Mouse (Mus musculus) C2C12 (cell line): ENCODE measurements at regions not wholly inside any gene's neighbourhood (a gene's known extent, or its start where the extent isn't known, plus 50 kb on each side); places are given as distances from the start of the nearest gene placed in this dataset.

Experiments
- H3K27me3 ChIP-seq: one replicate; pipeline ENCODE4 v1.6.1; 2011; ENCODE audit not compliant: control insufficient read depth, insufficient read depth, insufficient read length
- H3K36me3 ChIP-seq: one replicate; pipeline ENCODE4 v1.6.1; 2011; ENCODE audit not compliant: control insufficient read depth, insufficient read depth
- H3K4me3 ChIP-seq: one replicate; pipeline ENCODE4 v1.5.1; 2011; ENCODE audit warnings: mild to moderate bottlenecking, control low read depth; ENCODE audit not compliant: poor library complexity, insufficient read depth, severe bottlenecking
- H3K79me2 ChIP-seq: one replicate; pipeline ENCODE4 v1.6.1; 2011; ENCODE audit not compliant: control insufficient read depth, insufficient read depth
- H3K79me3 ChIP-seq: one replicate; pipeline ENCODE4 v1.6.1; 2011; ENCODE audit warnings: low read depth, control low read depth
- H3ac ChIP-seq: one replicate; pipeline ENCODE3; 2011; ENCODE audit warnings: low read depth; ENCODE audit not compliant: control insufficient read depth, insufficient read length
- CEBPB ChIP-seq: IDR thresholded peaks from one replicate; pipeline ENCODE4 v1.6.1; 2011; ENCODE audit warnings: low read depth, mild to moderate bottlenecking, control low read depth, moderate library complexity
- CTCF ChIP-seq: IDR thresholded peaks from one replicate; pipeline ENCODE4 v1.5.1; 2011; ENCODE audit not compliant: control insufficient read depth, insufficient read depth, insufficient read length
- FOSL1 ChIP-seq: IDR thresholded peaks from one replicate; pipeline ENCODE4 v1.8.0; 2011; ENCODE audit warnings: mild to moderate bottlenecking, low read length; ENCODE audit not compliant: poor library complexity, insufficient read depth, severe bottlenecking
- MAX ChIP-seq: IDR thresholded peaks from one replicate; pipeline ENCODE4 v1.6.1; 2011; ENCODE audit warnings: mild to moderate bottlenecking, control low read depth
- MYOD1 ChIP-seq: IDR thresholded peaks from one replicate; pipeline ENCODE4 v1.6.1; 2011; ENCODE audit warnings: low read depth; ENCODE audit not compliant: control insufficient read depth, insufficient read length
- MYOG ChIP-seq: IDR thresholded peaks from one replicate; pipeline ENCODE4 v1.6.1; 2011; ENCODE audit not compliant: control insufficient read depth, insufficient read length; ENCODE audit errors: extremely low read depth
- USF1 ChIP-seq: IDR thresholded peaks from one replicate; pipeline ENCODE4 v1.6.1; 2011; ENCODE audit warnings: low read depth, mild to moderate bottlenecking, control low read depth, moderate library complexity

DNA sequence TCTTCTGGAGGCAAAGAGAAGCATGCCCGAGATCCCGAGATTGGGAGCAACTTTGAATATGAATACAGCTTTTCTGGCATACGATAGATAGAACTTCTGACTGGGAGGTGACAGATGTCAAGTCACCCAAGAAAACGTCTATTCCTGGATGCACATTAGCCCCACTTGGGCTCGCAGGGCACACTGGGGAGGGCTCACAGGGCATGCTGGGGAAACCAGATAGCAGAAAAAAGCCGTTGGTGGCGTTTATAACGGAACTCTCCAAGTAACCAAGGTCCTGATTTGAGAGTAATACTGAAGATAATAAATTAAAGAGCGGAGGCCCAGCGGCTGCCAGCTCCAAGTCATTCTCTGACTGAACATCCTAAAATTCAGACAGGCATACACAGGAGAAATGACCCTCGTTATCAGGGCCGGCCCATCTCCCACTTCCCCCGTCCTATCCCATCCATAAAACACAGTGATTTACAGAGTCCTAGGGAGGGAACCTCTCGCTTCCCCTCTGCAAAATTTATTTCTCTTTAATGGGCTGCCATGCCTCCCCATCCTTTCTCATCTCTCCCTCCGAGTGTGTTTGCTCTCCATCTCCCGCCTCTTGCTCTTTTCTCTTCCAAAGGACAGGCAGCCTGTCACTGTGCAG, 325.3 kb downstream of the Sox9 start:
- no peak overlapping the region for H3K4me3 ChIP-seq
- H3K27me3 ChIP-seq: no peaks in the 10 kb centered on the region
- no peak overlapping the region for H3ac ChIP-seq
- H3K79me2 ChIP-seq: no peaks in the 10 kb centered on the region
- no peaks in the 10 kb centered on the region for H3K36me3 ChIP-seq
- no peak for TF ChIP-seq MYOD1
- no peak for TF ChIP-seq USF1
- no peak for TF ChIP-seq FOSL1
- no peak for TF ChIP-seq CTCF
- no peak for TF ChIP-seq MAX
- TF ChIP-seq MYOG: no peak
- H3K79me3 ChIP-seq: no peaks in the 10 kb centered on the region

DNA sequence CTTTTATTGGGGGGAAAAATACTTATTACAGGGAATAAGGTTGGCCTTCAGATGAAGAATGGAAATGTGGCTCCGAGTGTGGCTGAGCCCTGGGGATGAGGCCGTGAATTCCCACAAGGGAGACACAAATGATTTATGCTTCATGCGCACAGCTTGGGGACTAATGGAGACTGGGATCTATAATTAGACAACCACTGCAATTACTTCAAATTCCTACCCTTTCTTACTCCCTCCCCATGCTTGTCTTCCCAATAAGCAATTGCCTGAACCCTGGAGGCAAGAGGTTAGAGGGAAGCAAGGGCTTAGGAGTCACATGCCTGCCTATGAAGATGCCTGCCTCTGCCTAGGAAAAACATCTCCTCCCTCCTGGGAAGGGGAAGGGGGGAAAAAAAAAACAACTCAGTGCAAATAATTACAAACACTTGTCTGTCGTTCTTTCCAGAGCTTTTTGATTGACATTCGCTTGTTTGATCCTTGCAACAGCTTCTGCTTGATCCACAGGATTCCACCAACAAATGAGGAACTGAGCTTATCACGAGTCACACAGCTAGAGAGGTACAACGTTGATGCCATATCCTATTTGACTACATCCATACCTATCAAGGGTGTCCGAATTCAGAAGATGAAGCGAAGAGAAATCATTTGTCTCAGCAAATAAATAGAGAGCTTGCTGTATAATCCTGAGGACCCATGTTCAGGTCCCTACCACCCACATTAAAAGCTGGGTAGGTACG, 326.1 kb downstream of the Sox9 start:
- Histone ChIP-seq H3K27me3 (no peaks in the 10 kb centered on the region), H3K79me3 (no peaks in the 10 kb centered on the region), H3K36me3 (no peaks in the 10 kb centered on the region), H3K4me3 (no peak overlapping the region), H3K79me2 (no peaks in the 10 kb centered on the region), H3ac (no peak overlapping the region)
- TF ChIP-seq MYOD1 (no peak), CTCF (no peak), FOSL1 (no peak), CEBPB (no peak), MYOG (no peak), USF1 (no peak), MAX (no peak)

DNA sequence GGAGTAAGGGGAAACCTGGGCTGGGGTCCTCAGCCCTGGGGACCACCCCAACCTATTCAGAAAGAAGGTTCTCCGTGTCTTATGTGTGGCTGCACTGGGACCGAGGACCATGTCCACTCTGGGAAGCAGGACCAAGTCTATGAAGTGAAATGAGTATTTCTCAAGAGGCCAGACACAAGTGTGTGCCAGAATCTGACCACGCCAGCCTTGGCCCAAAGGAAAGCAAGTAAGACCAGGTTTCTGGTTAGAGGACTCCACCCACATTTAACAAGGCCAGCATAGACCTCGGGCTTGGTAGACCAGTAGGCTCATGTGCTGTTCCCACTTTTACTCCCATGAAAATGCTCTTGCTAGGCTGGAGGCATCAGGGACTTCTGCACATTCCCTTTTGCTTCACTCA, 327.1 kb downstream of the Sox9 start:
- H3K36me3 ChIP-seq: no peaks in the 10 kb centered on the region
- no peak overlapping the region for H3K4me3 ChIP-seq
- TF ChIP-seq CTCF (no peak), USF1 (no peak), CEBPB (no peak), MYOD1 (no peak), MYOG (no peak), FOSL1 (no peak), MAX (no peak)
- H3ac ChIP-seq: no peak overlapping the region
- no peaks in the 10 kb centered on the region for H3K27me3 ChIP-seq
- H3K79me3 ChIP-seq: no peaks in the 10 kb centered on the region
- H3K79me2 ChIP-seq: no peaks in the 10 kb centered on the region

DNA sequence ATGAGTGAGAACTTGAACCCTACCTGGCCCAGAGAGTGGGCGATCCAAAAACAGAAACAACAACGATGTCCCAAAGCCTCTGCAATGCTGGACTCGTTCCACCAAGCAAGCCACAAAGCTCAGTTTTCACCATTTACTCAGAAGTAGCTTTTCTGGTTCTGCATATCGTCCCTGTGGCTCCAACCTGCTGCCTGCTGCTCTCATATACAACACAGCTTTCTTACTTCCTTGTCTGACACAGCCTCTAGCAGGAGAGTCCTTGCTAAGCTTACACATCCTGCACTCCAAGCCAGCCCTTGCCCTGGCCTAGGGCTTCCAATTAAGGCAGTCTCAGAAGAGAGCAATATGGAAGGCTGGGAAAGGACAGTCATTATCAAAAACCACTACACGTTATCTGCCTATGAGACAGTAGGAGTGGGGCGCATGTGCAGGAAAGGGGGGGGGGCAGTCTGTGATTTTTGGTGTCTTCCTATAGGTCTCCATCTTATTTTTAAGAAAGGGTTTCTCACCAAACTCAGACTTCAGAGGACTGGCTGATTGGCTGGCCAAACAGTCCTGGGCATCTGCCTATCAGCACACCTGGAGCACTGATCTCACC, 331.3 kb downstream of the Sox9 start:
- no peaks in the 10 kb centered on the region for H3K79me3 ChIP-seq
- TF ChIP-seq USF1: no peak
- no peak overlapping the region for H3ac ChIP-seq
- H3K4me3 ChIP-seq: no peak overlapping the region
- H3K27me3 ChIP-seq: no peaks in the 10 kb centered on the region
- H3K36me3 ChIP-seq: no peaks in the 10 kb centered on the region
- no peaks in the 10 kb centered on the region for H3K79me2 ChIP-seq

DNA sequence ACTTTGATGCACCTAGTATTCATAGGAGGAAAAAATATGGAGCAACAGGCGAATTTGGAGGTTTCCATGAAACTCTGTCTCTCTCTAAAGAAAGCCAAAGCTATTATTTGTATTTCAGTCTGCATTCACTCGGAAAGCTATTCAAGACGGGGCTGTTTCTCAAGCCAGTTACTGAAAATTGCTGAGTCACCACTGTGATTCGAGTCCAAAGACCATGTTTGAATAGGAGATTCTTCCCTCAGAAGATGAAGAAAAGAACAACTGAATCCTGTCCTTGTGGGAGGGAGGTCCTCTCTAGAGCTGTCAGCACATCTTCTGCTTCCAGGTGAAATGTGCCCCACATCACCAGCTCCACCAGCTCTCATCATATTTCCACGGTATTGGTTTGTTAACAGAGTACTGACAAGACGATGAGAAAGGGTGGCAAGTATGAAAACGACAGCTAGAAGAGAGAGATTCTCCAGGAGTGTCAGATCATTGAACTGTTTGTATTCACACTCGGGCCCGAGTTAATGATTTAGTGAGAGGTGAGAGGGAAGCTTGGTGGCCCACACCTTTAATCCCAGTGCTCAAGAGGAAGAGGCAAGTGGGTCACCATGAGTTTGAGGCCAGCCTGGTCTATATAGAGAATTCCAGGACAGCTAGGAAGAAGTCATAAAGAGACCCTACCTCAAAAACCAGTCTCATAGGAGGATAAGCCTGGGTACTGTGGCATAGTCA, 335.3 kb downstream of the Sox9 start:
- Histone ChIP-seq H3K36me3 (no peaks in the 10 kb centered on the region), H3K4me3 (no peak overlapping the region), H3K27me3 (no peaks in the 10 kb centered on the region), H3ac (no peak overlapping the region), H3K79me2 (no peaks in the 10 kb centered on the region), H3K79me3 (no peaks in the 10 kb centered on the region)
- no peak for TF ChIP-seq USF1
- no peak for TF ChIP-seq MAX
- no peak for TF ChIP-seq MYOD1
- TF ChIP-seq CTCF: no peak
- no peak for TF ChIP-seq MYOG
- TF ChIP-seq FOSL1: no peak
- no peak for TF ChIP-seq CEBPB

DNA sequence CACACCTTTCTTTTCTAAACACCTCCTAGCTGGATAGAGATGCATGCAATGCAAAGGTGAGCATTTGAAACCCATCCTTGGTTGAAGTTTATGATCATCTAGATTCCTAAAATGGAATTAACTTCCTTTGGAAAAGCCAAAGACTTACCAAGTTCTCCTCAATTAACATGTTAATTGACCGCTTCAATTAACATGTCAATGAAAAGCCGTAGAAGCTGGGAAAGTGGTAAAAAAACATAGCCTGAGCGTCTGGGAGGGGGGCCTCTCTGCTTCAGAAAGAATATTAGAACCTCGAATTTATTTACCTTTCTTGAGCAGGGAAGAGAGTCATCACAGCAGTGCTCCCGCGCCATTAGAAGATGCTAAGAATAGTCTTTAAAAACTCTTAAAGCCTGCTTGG, 338.5 kb downstream of the Sox9 start:
- no peaks in the 10 kb centered on the region for H3K36me3 ChIP-seq
- no peaks in the 10 kb centered on the region for H3K79me2 ChIP-seq
- TF ChIP-seq MAX (no peak), FOSL1 (no peak), CTCF (no peak), MYOG (no peak), MYOD1 (no peak), USF1 (no peak), CEBPB (no peak)
- no peaks in the 10 kb centered on the region for H3K79me3 ChIP-seq
- H3ac ChIP-seq: no peak overlapping the region
- no peak overlapping the region for H3K4me3 ChIP-seq
- H3K27me3 ChIP-seq: no peaks in the 10 kb centered on the region
